Mouse (Mus musculus) erythroid progenitor cell, adult 5-6 weeks (primary cell): ENCODE data around the gene Nadk2. TPM values are rescaled to one million over a fixed set of nuclear protein-coding genes. Genes with fewer than 3 reads are reported as not detected.
A peak's percentile ranks its signal among the peaks of the same experiment; 100 is the strongest.

Experiments used
- ATAC-seq: replicated peaks from 2 replicates; pipeline ENCODE4 v1.8.0; 2016; ENCODE audit warnings: moderate number of reproducible peaks, mild to moderate bottlenecking, moderate TSS enrichment, inconsistent platforms; ENCODE audit not compliant: poor library complexity, low FRiP score, severe bottlenecking
- total RNA-seq, 2 experiments: library from RNA; stranded (forward) in 1 of 2; stranded (reverse) in 1 of 2; fragments of 150-400 nt in 1 of 2; fragments of 186-747, 209-891 nt in 1 of 2; gene quantifications; 2 replicates each; pipeline versions ENCODE4 v1.2.3 to v1.2.4; 2015 to 2017; ENCODE audit warnings: low replicate concordance in 2 of 2

Gene Nadk2
- total RNA-seq (2015; ENCODE audit: low replicate concordance), result 114 and 185 TPM in 2 replicates
- 114 and 217 TPM in 2 replicates for total RNA-seq (2017; ENCODE audit: low replicate concordance)

- ATAC-seq, result peak; percentile 83
These were observed at the start of gene Nadk2 for GRCm38 (mm10) chr15:9070912-9071555. TSS of gene Nadk2 (plus strand) at chr15:9071260.

- no peak for ATAC-seq
These were observed 15.4 kb upstream of the Nadk2 start for GRCm38 (mm10) chr15:9055704-9056103.

GRCm38 (mm10) chr15:9059856-9060255, 11.2 kb upstream of the Nadk2 start:
- no peak for ATAC-seq

- ATAC-seq, result no peak
These were observed 9.7 kb upstream of the Nadk2 start for GRCm38 (mm10) chr15:9061150-9061882.

- ATAC-seq, result no peak
These were observed 2.2 kb upstream of the Nadk2 start for GRCm38 (mm10) chr15:9068881-9069280.

- ATAC-seq, result peak; percentile 33
These were observed 707 bp upstream of the Nadk2 start for GRCm38 (mm10) chr15:9070353-9070752.

- ATAC-seq, result no peak
These were observed 790 bp downstream of the Nadk2 start for GRCm38 (mm10) chr15:9071556-9072544.

- ATAC-seq, result no peak
These were observed 1.6 kb downstream of the Nadk2 start for GRCm38 (mm10) chr15:9072630-9073029.

GRCm38 (mm10) chr15:9073067-9073608, 2.1 kb downstream of the Nadk2 start:
- no peak for ATAC-seq

- no peak for ATAC-seq
These were observed 2.6 kb downstream of the Nadk2 start for GRCm38 (mm10) chr15:9073684-9074083.

GRCm38 (mm10) chr15:9074139-9074538, 3.1 kb downstream of the Nadk2 start:
- no peak for ATAC-seq

- peak; percentile 73 for ATAC-seq
These were observed 3.6 kb downstream of the Nadk2 start for GRCm38 (mm10) chr15:9074671-9075070.

- no peak for ATAC-seq
These were observed 4.6 kb downstream of the Nadk2 start for GRCm38 (mm10) chr15:9075608-9076200.

- ATAC-seq, result peak; percentile 68
These were observed 7.6 kb downstream of the Nadk2 start for GRCm38 (mm10) chr15:9078481-9079300.

- ATAC-seq, result no peak
These were observed 8.6 kb downstream of the Nadk2 start for GRCm38 (mm10) chr15:9079626-9080025.

- peak; percentile 52 for ATAC-seq
These were observed 9.1 kb downstream of the Nadk2 start for GRCm38 (mm10) chr15:9080206-9080605.

GRCm38 (mm10) chr15:9081294-9081693, 10.2 kb downstream of the Nadk2 start:
- ATAC-seq, result no peak

GRCm38 (mm10) chr15:9082753-9083152, 11.7 kb downstream of the Nadk2 start:
- ATAC-seq, result no peak

GRCm38 (mm10) chr15:9086813-9087212, 15.8 kb downstream of the Nadk2 start:
- ATAC-seq, result peak; percentile 86
